Mouse (Mus musculus) heart, postnatal 4 days (tissue): ENCODE data around the gene Olfr1555-ps1. TPM values are rescaled to one million over a fixed set of nuclear protein-coding genes. Genes with fewer than 3 reads are reported as not detected.
"Not testable (repeated sequence)": the region's sequence is repeated elsewhere in the genome, so short reads cannot be mapped to it uniquely, and the experiment has no call there.

Experiments used
- DNase-seq: peaks from one replicate; pipeline ENCODE4 v3.0.0; 2021
- total RNA-seq, 2 experiments: library from RNA; stranded (reverse); gene quantifications; 2 replicates each; pipeline ENCODE4 v1.2.3; 2021

Olfr1555-ps1 gene
- not detected for total RNA-seq

- not testable (repeated sequence) for DNase-seq
These were observed at the start of gene Olfr1555-ps1 for GRCm38 (mm10) chr19:12170062-12170599. Gene Olfr1555-ps1, minus strand, starts transcription at chr19:12170112.

GRCm38 (mm10) chr19:12200334-12200733, 30.4 kb upstream of the Olfr1555-ps1 start, which contains the start of gene Olfr1431:
Gene Olfr1431, plus strand, starts transcription at chr19:12200634.
- no peak for DNase-seq

GRCm38 (mm10) chr19:12199076-12199475, 29.2 kb upstream of the Olfr1555-ps1 start:
- not testable (repeated sequence) for DNase-seq

DNA sequence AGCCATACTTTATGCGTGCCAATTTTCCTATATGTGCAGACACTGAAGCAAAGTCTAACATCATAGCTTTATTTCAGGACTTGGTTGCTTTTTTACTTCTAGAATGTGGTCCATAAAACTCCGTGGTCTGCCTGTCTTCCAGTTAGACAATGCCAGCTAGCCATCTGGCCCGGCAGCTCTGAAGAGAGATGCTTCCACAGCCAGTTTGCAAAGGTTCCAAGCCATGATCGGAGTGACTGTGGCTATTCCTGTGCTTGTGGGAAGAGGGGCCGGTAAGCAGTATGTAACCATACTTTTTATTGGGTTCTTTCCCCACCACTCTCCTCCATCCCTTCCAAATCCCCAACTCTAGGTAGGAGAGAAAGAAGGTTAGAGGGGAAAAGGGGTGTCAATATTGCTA, 5.5 kb upstream of the Olfr1555-ps1 start:
- not testable (repeated sequence) for DNase-seq

DNA sequence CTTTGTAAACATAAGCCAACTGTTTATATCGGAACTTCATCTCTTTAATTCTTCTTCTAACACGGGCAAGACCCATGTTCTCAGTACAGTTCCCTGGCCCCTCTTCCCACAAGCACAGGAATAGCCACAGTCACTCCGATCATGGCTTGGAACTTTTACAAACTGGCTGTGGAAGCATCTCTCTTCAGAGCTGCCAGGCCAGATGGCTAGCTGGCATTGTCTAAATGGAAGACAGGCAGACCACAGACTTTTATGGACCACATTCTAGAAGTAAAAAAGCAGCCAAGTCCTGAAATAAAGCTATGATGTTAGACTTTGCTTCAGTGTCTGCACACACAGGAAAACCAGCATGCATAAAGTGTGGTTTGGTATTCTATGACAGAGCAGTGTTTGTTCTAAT, 24.5 kb downstream of the Olfr1555-ps1 start:
- DNase-seq, result no peak

DNA sequence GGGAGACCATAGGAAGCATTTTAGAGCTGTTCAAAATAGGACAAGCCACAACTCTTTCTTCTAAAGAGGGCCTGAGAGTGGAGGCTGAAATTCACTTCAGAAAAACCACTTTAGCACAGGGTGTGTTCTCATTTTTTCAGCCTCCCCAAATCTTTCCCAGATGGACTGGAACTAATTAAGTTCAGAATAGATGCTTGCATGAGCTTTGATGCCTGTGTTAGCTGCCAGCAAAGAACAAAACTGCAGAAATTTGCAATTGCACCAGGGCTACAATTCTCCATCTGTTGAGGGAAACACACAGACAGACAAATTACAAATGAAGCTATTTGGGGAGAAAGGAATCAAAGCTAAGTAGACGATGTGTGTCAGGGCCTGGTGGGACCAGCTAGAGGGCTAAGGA, 26.6 kb downstream of the Olfr1555-ps1 start:
- no peak for DNase-seq

DNA sequence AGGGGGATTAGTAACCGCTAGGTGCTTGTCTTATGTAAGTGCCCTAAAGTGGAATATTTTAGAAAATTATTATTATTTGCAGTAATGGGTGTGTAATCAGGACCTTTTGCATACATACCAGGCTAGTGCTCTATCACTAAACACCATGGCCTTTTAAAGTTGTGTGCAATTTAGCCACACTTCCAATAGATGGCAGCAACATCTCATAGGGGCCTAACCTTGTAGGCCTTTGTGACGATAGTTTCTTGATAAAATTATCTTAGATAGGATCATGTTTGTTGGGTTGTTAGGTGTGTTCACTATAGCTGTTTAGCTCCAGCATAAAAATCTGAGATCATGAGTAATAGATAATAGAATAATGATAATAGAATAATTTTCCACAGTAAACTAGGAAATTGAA, 35.6 kb downstream of the Olfr1555-ps1 start:
- peak; percentile 9 for DNase-seq

DNA sequence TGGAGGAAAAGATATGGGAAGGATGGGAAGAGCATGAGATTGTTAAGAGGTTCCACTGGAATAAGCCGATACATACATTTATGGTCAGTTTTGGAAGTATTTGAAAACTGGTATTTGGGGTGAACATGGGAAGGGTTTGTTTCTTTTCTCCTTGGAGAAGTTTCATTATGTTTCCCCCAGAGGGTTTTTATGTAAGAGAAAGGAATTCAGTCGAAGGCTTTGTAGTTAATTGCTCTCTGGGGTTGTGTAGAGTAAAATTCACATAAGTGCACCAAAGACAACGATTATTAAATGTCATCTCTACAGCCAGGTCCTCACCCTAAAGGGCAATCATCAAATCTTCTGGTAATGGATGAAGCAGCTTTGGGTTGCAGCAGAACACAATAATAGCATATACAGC, 46.8 kb downstream of the Olfr1555-ps1 start, which contains the start of gene Olfr76:
Gene Olfr76 (minus strand): TSS at position 101 of the 400 bp plus-strand sequence.
- DNase-seq, result no peak

DNA sequence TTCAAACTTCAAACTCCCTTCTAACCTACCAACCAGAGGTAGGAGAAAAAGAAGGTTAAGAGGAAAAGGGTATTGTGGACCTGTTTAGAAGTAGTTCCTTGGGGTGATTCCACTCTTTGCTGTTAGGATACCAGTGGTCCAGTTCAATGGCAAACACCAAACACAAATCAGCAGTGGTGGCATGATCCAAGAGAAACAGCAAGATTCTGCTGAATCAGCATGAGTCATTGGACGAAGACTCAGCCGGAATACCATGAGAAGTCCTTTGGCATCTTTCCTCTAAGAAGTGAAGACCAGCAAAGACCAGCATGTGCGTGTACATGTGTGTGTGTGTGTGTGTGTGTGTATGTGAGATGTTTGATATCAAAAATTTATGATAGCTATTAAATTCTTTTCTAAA, 53.4 kb downstream of the Olfr1555-ps1 start:
- no peak for DNase-seq

GRCm38 (mm10) chr19:12115797-12116196, 54.1 kb downstream of the Olfr1555-ps1 start, which contains the start of gene Olfr1428:
Gene Olfr1428, minus strand, starts transcription at chr19:12115897.
- DNase-seq, result no peak

Other genes with a start within 250 kb of the Olfr1555-ps1 start
- gene Osbp, start 204.2 kb downstream of the Olfr1555-ps1 start, total RNA-seq, result 10 to 100 TPM; 69.5 to 71.2 TPM
- gene Olfr1423, start 128.8 kb downstream of the Olfr1555-ps1 start, total RNA-seq, result not detected
- not detected for gene Olfr1424, start 107.4 kb downstream of the Olfr1555-ps1 start, total RNA-seq
- gene Olfr1425, start 92.4 kb downstream of the Olfr1555-ps1 start, total RNA-seq, result not detected
- gene Olfr1426, start 78.1 kb downstream of the Olfr1555-ps1 start, total RNA-seq, result not detected
- gene Olfr1427, start 66.8 kb downstream of the Olfr1555-ps1 start, total RNA-seq, result not detected
- gene Olfr1428, start 54.2 kb downstream of the Olfr1555-ps1 start, total RNA-seq, result not detected
- not detected for gene Olfr76, start 46.9 kb downstream of the Olfr1555-ps1 start, total RNA-seq
- gene Olfr1431, start 30.5 kb upstream of the Olfr1555-ps1 start, total RNA-seq, result not detected
- gene Olfr1432, start 62.5 kb upstream of the Olfr1555-ps1 start, total RNA-seq, result not detected
- gene Olfr262, start 71.5 kb upstream of the Olfr1555-ps1 start, total RNA-seq, result not detected
- gene Olfr235, start 90.9 kb upstream of the Olfr1555-ps1 start, total RNA-seq, result not detected
- gene Olfr1434, start 109.7 kb upstream of the Olfr1555-ps1 start, total RNA-seq, result not detected
- not detected for gene Olfr1436, start 129.0 kb upstream of the Olfr1555-ps1 start, total RNA-seq
- not detected for gene Olfr1437, start 155.0 kb upstream of the Olfr1555-ps1 start, total RNA-seq
- not detected for gene Olfr1438-ps1, start 165.8 kb upstream of the Olfr1555-ps1 start, total RNA-seq
- gene Olfr1440, start 217.2 kb upstream of the Olfr1555-ps1 start, total RNA-seq, result not detected
- not detected for gene Olfr1441, start 247.3 kb upstream of the Olfr1555-ps1 start, total RNA-seq